Mouse (Mus musculus) heart, adult 2 months (tissue): ENCODE measurements around the gene Olfr190.

Experiments used
- CTCF ChIP-seq: fragments of 200-600 bp; IDR thresholded peaks from 2 replicates; pipeline ENCODE4 v1.8.1; 2022; ENCODE audit warnings: antibody characterized with exemption, mild to moderate bottlenecking, moderate library complexity
- POLR2A ChIP-seq: fragments of 200-500 bp; IDR thresholded peaks from 2 replicates; pipeline ENCODE4 v1.6.1; 2011; ENCODE audit warnings: mild to moderate bottlenecking, low read depth, low read length, control low read depth; ENCODE audit not compliant: insufficient read depth

- TF ChIP-seq CTCF (no peak), POLR2A (no peak)
These were observed 43.2 kb upstream of the Olfr190 start, which contains the start of gene Olfr194 for GRCm38 (mm10) chr16:59120969-59121368.
